Mouse (Mus musculus): ENCODE measurements around the gene Prkar1b. TPM values are rescaled to one million over a fixed set of nuclear protein-coding genes. Genes with fewer than 3 reads are reported as not detected.
A peak's percentile ranks its signal among the peaks of the same experiment; 100 is the strongest.

The Prkar1b gene
- polyA plus RNA-seq, 1 experiment, result 1.0 TPM

- H3K4me1 ChIP-seq (ENCODE audit: control insufficient read depth, insufficient read depth, insufficient read length, low read length), result peaks cover 6% of the 10 kb centered on the region; the same call in 1 of the 2 replicates
- no peak overlapping the region for H3K4me3 ChIP-seq (ENCODE audit: insufficient read depth, low read depth, low read length)
- H3K27ac ChIP-seq (replicated peaks; ENCODE audit: low read depth, low read length), result no peak overlapping the region
Observed at GRCm38 (mm10) chr5:139033406-139034317, 116.1 kb downstream of the Prkar1b start.

- no peak overlapping the region for H3K27ac ChIP-seq (replicated peaks; ENCODE audit: low read depth, low read length)
- no peak overlapping the region for H3K4me3 ChIP-seq (ENCODE audit: insufficient read depth, low read depth, low read length)
- H3K4me1 ChIP-seq (ENCODE audit: control insufficient read depth, insufficient read depth, insufficient read length, low read length), result no peaks in the 10 kb centered on the region
Observed at GRCm38 (mm10) chr5:139027603-139028002, 122.2 kb downstream of the Prkar1b start.

GRCm38 (mm10) chr5:139024351-139025105 is 125.3 kb downstream of the Prkar1b start:
- peak overlapping the region; percentile 64 for H3K27ac ChIP-seq (replicated peaks; ENCODE audit: low read depth, low read length)
- no peak overlapping the region for H3K4me3 ChIP-seq (ENCODE audit: insufficient read depth, low read depth, low read length)
- H3K4me1 ChIP-seq (ENCODE audit: control insufficient read depth, insufficient read depth, insufficient read length, low read length), result no peaks in the 10 kb centered on the region

GRCm38 (mm10) chr5:139020595-139020994 is 129.2 kb downstream of the Prkar1b start:
- H3K4me3 ChIP-seq (ENCODE audit: insufficient read depth, low read depth, low read length), result no peak overlapping the region
- H3K4me1 ChIP-seq (ENCODE audit: control insufficient read depth, insufficient read depth, insufficient read length, low read length), result peaks cover 15% of the 10 kb centered on the region

GRCm38 (mm10) chr5:139017371-139018124 is 132.3 kb downstream of the Prkar1b start:
- H3K27ac ChIP-seq (replicated peaks; ENCODE audit: low read depth, low read length), result peak overlapping the region; percentile 41

More at GRCm38 (mm10) chr5:139020595-139020994, 129.2 kb downstream of the Prkar1b start:
- no peak overlapping the region for H3K27ac ChIP-seq (replicated peaks; ENCODE audit: low read depth, low read length)

GRCm38 (mm10) chr5:139015097-139015496 is 134.7 kb downstream of the Prkar1b start:
- no peak overlapping the region for H3K4me3 ChIP-seq (ENCODE audit: insufficient read depth, low read depth, low read length)
- peaks cover 25% of the 10 kb centered on the region for H3K4me1 ChIP-seq (ENCODE audit: control insufficient read depth, insufficient read depth, insufficient read length, low read length)
- H3K27ac ChIP-seq (replicated peaks; ENCODE audit: low read depth, low read length), result 0 out of 2 replicates have a peak overlapping the region, but pooled peaks have one; percentile 51

More at GRCm38 (mm10) chr5:139017371-139018124, 132.3 kb downstream of the Prkar1b start:
- H3K4me1 ChIP-seq (ENCODE audit: control insufficient read depth, insufficient read depth, insufficient read length, low read length), result peaks cover 25% of the 10 kb centered on the region
- H3K4me3 ChIP-seq (ENCODE audit: insufficient read depth, low read depth, low read length), result no peak overlapping the region

- H3K27ac ChIP-seq (replicated peaks; ENCODE audit: low read depth, low read length), result no peak overlapping the region
Observed at GRCm38 (mm10) chr5:139010649-139011048, 139.2 kb downstream of the Prkar1b start.

GRCm38 (mm10) chr5:139007141-139007775 is 142.5 kb downstream of the Prkar1b start:
- H3K4me3 ChIP-seq (ENCODE audit: insufficient read depth, low read depth, low read length), result no peak overlapping the region
- H3K4me1 ChIP-seq (ENCODE audit: control insufficient read depth, insufficient read depth, insufficient read length, low read length), result no peaks in the 10 kb centered on the region
- no peak overlapping the region for H3K27ac ChIP-seq (replicated peaks; ENCODE audit: low read depth, low read length)

More at GRCm38 (mm10) chr5:139010649-139011048, 139.2 kb downstream of the Prkar1b start:
- H3K4me1 ChIP-seq (ENCODE audit: control insufficient read depth, insufficient read depth, insufficient read length, low read length), result peaks cover 10% of the 10 kb centered on the region
- no peak overlapping the region for H3K4me3 ChIP-seq (ENCODE audit: insufficient read depth, low read depth, low read length)

GRCm38 (mm10) chr5:139004588-139004987 is 145.2 kb downstream of the Prkar1b start:
- Histone ChIP-seq H3K27ac (replicated peaks; ENCODE audit: low read depth, low read length) (no peak overlapping the region), H3K4me3 (ENCODE audit: insufficient read depth, low read depth, low read length) (no peak overlapping the region)

GRCm38 (mm10) chr5:138999716-139000115 is 150.1 kb downstream of the Prkar1b start:
- Histone ChIP-seq H3K4me1 (ENCODE audit: control insufficient read depth, insufficient read depth, insufficient read length, low read length) (peaks cover 16% of the 10 kb centered on the region), H3K4me3 (ENCODE audit: insufficient read depth, low read depth, low read length) (no peak overlapping the region), H3K27ac (replicated peaks; ENCODE audit: low read depth, low read length) (no peak overlapping the region)

More at GRCm38 (mm10) chr5:139004588-139004987, 145.2 kb downstream of the Prkar1b start:
- no peaks in the 10 kb centered on the region for H3K4me1 ChIP-seq (ENCODE audit: control insufficient read depth, insufficient read depth, insufficient read length, low read length)

- Histone ChIP-seq H3K27ac (replicated peaks; ENCODE audit: low read depth, low read length) (no peak overlapping the region), H3K4me3 (ENCODE audit: insufficient read depth, low read depth, low read length) (peak overlapping the region; percentile 90), H3K4me1 (ENCODE audit: control insufficient read depth, insufficient read depth, insufficient read length, low read length) (peaks cover 16% of the 10 kb centered on the region)
Observed at GRCm38 (mm10) chr5:138997936-138998580, 151.7 kb downstream of the Prkar1b start.

GRCm38 (mm10) chr5:138997171-138997788 is 152.5 kb downstream of the Prkar1b start, which contains the start of gene Pdgfa:
Gene Pdgfa (minus strand): TSS chr5:138997370.
- no peak within 1 kb of the TSS for H3K27ac ChIP-seq (replicated peaks; ENCODE audit: low read depth, low read length)
- peaks cover 16% of the 10 kb centered on the region for H3K4me1 ChIP-seq (ENCODE audit: control insufficient read depth, insufficient read depth, insufficient read length, low read length)
- peak within 1 kb of the TSS; percentile 90 for H3K4me3 ChIP-seq (ENCODE audit: insufficient read depth, low read depth, low read length)

GRCm38 (mm10) chr5:138996322-138997073 is 153.3 kb downstream of the Prkar1b start:
- Histone ChIP-seq H3K4me1 (ENCODE audit: control insufficient read depth, insufficient read depth, insufficient read length, low read length) (peaks cover 16% of the 10 kb centered on the region), H3K4me3 (ENCODE audit: insufficient read depth, low read depth, low read length) (peak overlapping the region; percentile 90), H3K27ac (replicated peaks; ENCODE audit: low read depth, low read length) (no peak overlapping the region)

Measured in brown adipose tissue, adult 24 weeks (tissue).